Mouse (Mus musculus) hindbrain, embryonic 14.5 days (tissue): ENCODE measurements around the gene Piga. TPM values are rescaled to one million over a fixed set of nuclear protein-coding genes. Genes with fewer than 3 reads are reported as not detected.

Source experiments
- ATAC-seq: fragments of 200-750 bp; cut with Nextera tagmentation; 2 replicates; pipeline ENCODE4 v1.8.0; 2017; ENCODE audit warnings: moderate number of reproducible peaks, mild to moderate bottlenecking, moderate TSS enrichment, moderate library complexity; ENCODE audit not compliant: low FRiP score
- DNase-seq: peaks from one replicate; pipeline ENCODE4 v3.0.0-alpha.2; 2015; ENCODE audit warnings: low spot score
- H3K27ac ChIP-seq: fragments of 300-500 bp; sonication (generic); 2 replicates; pipeline ENCODE4 v1.5.1; 2014; ENCODE audit warnings: mild to moderate bottlenecking, moderate library complexity
- H3K27me3 ChIP-seq: fragments of 300-500 bp; sonication (generic); 2 replicates; pipeline ENCODE4 v1.6.1; 2014; ENCODE audit warnings: mild to moderate bottlenecking, low read length, mixed read lengths; ENCODE audit not compliant: control insufficient read depth, insufficient read depth
- H3K36me3 ChIP-seq: fragments of 300-500 bp; sonication (generic); replicated peaks from 2 replicates; pipeline ENCODE4 v1.6.1; 2014; ENCODE audit not compliant: control insufficient read depth, insufficient read depth
- H3K4me1 ChIP-seq: fragments of 300-500 bp; sonication (generic); replicated peaks from 2 replicates; pipeline ENCODE4 v1.6.1; 2014; ENCODE audit warnings: antibody characterized with exemption, low read length, mixed read lengths; ENCODE audit not compliant: control insufficient read depth, insufficient read depth
- H3K4me2 ChIP-seq: fragments of 300-500 bp; sonication (generic); replicated peaks from 2 replicates; pipeline ENCODE4 v1.6.1; 2014; ENCODE audit warnings: mild to moderate bottlenecking, moderate library complexity
- H3K4me3 ChIP-seq: fragments of 300-500 bp; sonication (generic); replicated peaks from 2 replicates; pipeline ENCODE4 v1.5.1; 2014; ENCODE audit warnings: mild to moderate bottlenecking, low read length
- H3K9ac ChIP-seq: fragments of 300-500 bp; sonication (generic); 2 replicates; pipeline ENCODE4 v1.6.1; 2014
- H3K9me3 ChIP-seq: fragments of 300-500 bp; sonication (generic); 2 replicates; pipeline ENCODE4 v1.6.1; 2016; ENCODE audit warnings: low read length; ENCODE audit not compliant: control insufficient read depth
- WGBS: fragments of 180-500 bp; shearing (Covaris S2); extraction: QIAGEN DNeasy Blood & Tissue Kit; methylation state at CpG from one replicate; pipeline ENCODE4 v1.1.7; 2014; 5-methylcytosine and 5-hydroxymethylcytosine counted together
- polyA plus RNA-seq: library from polyadenylated mRNA; unstranded; fragments of >200 nt; fragmentation: Nextera tagmentation; extraction: Ambion mirVana; gene quantifications from 2 replicates; pipeline ENCODE4 v1.2.1, GENCODE M21; 2014

The Piga gene
- polyA plus RNA-seq, 1 experiment from 2014 or later, result 5.3 TPM

GRCm38 (mm10) chrX:164445601-164446000, 26.0 kb downstream of the Piga start:
- no peak for ATAC-seq
- no peak overlapping the region for H3K4me2 ChIP-seq
- WGBS, result 93% methylated on average over 12 of the region's 12 CpGs

GRCm38 (mm10) chrX:164446106-164446551, 26.5 kb downstream of the Piga start:
- Histone ChIP-seq H3K9ac (no peak overlapping the region), H3K27ac (no peak overlapping the region), H3K27me3 (no peaks in the 10 kb centered on the region), H3K4me2 (no peak overlapping the region), H3K4me3 (no peak overlapping the region), H3K36me3 (no peaks in the 10 kb centered on the region), H3K9me3 (no peaks in the 10 kb centered on the region), H3K4me1 (no peaks in the 10 kb centered on the region)
- DNase-seq (no peak), ATAC-seq (no peak)
- WGBS, result 84% methylated on average over 10 of the region's 10 CpGs

More at GRCm38 (mm10) chrX:164445601-164446000, 26.0 kb downstream of the Piga start:
- H3K27ac ChIP-seq, result no peak overlapping the region
- no peak overlapping the region for H3K4me3 ChIP-seq
- no peaks in the 10 kb centered on the region for H3K4me1 ChIP-seq
- no peak overlapping the region for H3K9ac ChIP-seq
- no peaks in the 10 kb centered on the region for H3K27me3 ChIP-seq
- no peaks in the 10 kb centered on the region for H3K36me3 ChIP-seq
- no peak for DNase-seq
- H3K9me3 ChIP-seq, result no peaks in the 10 kb centered on the region

DNA sequence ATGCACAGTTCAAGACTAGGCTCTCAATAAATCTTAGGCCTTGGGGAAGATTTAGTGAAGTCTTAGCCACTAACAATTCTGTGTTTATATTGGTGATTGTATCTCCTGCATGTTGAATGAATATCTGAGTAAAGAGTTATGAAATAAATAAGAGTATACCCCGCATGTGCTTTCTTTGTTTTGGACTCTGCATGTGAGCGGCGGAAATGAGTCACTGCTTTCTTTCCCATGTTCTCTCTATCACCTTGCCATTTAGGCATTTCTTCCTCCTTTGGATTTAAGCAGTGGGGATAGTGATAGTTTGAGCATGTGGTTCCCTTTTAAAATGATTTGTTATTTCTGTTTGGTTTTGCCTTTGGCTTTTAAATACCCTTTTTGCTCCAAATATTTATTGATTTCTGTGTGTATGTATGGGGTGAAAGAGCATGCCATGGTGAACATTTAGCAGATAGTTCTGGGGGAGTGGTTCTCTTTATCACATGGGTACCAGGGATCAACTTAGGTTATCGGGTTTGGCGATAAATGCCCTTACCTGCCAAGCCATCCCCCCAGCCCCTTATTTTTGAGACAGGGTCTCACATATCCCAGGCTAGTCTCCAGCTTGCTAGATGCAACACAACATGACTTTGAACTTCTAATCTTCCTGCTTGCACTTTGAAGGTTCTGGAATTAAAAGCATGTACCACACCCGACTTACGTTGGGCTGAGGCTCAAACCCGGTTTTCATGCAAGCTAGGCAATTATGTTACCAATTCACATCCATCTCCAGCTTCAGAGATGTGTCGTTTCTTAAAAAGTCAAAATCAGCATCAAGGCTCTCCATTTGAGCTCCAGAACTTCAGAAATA, 27.5 kb downstream of the Piga start:
- no peak for DNase-seq
- no peaks in the 10 kb centered on the region for H3K4me1 ChIP-seq

GRCm38 (mm10) chrX:164447682-164448071, 28.1 kb downstream of the Piga start:
- no peak for DNase-seq
- Histone ChIP-seq H3K4me1 (no peaks in the 10 kb centered on the region), H3K27ac (no peak overlapping the region), H3K9me3 (no peaks in the 10 kb centered on the region), H3K27me3 (no peaks in the 10 kb centered on the region), H3K4me3 (no peak overlapping the region), H3K9ac (no peak overlapping the region), H3K4me2 (no peak overlapping the region), H3K36me3 (no peaks in the 10 kb centered on the region)
- WGBS, result 83% methylated on average over 2 of the region's 2 CpGs
- ATAC-seq, result no peak

More for the DNA sequence above, 27.5 kb downstream of the Piga start:
- no peaks in the 10 kb centered on the region for H3K36me3 ChIP-seq
- H3K27ac ChIP-seq, result no peak overlapping the region
- H3K4me3 ChIP-seq, result no peak overlapping the region
- H3K9me3 ChIP-seq, result no peaks in the 10 kb centered on the region
- no peaks in the 10 kb centered on the region for H3K27me3 ChIP-seq
- 87% methylated on average over 9 of the region's 9 CpGs for WGBS
- no peak overlapping the region for H3K9ac ChIP-seq
- ATAC-seq, result no peak
- no peak overlapping the region for H3K4me2 ChIP-seq

GRCm38 (mm10) chrX:164449201-164449600, 29.6 kb downstream of the Piga start:
- DNase-seq, result peak; percentile 62
- WGBS, result 45% methylated on average over 3 of the region's 3 CpGs
- Histone ChIP-seq H3K4me1 (no peaks in the 10 kb centered on the region), H3K4me2 (no peak overlapping the region), H3K9ac (no peak overlapping the region), H3K4me3 (no peak overlapping the region), H3K36me3 (no peaks in the 10 kb centered on the region), H3K27me3 (no peaks in the 10 kb centered on the region), H3K9me3 (no peaks in the 10 kb centered on the region), H3K27ac (no peak overlapping the region)
- no peak for ATAC-seq

- ATAC-seq (no peak), DNase-seq (no peak)
- Histone ChIP-seq H3K4me2 (no peak overlapping the region), H3K4me1 (no peaks in the 10 kb centered on the region), H3K9me3 (no peaks in the 10 kb centered on the region), H3K9ac (no peak overlapping the region), H3K27ac (no peak overlapping the region), H3K4me3 (no peak overlapping the region), H3K27me3 (no peaks in the 10 kb centered on the region), H3K36me3 (no peaks in the 10 kb centered on the region)
- 81% methylated on average over 6 of the region's 6 CpGs for WGBS
Measured at GRCm38 (mm10) chrX:164459205-164459878, 39.8 kb downstream of the Piga start.

Other genes starting within 250 kb of the Piga start
- gene Bmx, start 161.6 kb upstream of the Piga start, polyA plus RNA-seq, result 0.50 and 0.59 TPM in 2 replicates
- 3.8 and 4.0 TPM in 2 replicates for gene Pir, start 150.4 kb upstream of the Piga start, polyA plus RNA-seq
- gene Vegfd, start 46.4 kb upstream of the Piga start, polyA plus RNA-seq, result 0.29 and 0.56 TPM in 2 replicates
- gene Asb11, start 17.2 kb downstream of the Piga start, polyA plus RNA-seq, result not detected in 2 replicates
- not detected in 2 replicates for gene Asb9, start 86.5 kb downstream of the Piga start, polyA plus RNA-seq